Comparison of ENCODE assay signal across 8 mouse cellular contexts in the genomic region with DNA sequence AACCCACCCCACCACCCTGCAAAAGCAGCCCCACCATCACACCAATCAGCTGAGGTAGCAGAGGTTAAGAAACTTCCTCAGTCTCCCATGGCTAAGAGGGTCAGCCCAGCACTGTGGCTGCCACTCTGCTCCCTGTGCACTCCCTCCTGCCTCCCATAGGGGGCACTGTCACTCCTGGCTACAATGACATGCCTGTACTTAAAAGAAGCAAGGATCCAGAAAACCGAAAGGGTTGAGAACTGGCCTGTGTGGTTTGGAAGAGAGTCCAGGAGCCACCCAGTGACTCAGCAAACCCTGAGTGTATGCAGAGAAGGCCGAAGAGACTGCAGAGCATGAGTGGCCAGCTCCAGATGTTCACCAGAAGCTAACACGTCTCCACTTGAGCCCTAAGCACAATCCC. TPM values are rescaled to one million over a fixed set of nuclear protein-coding genes. Genes with fewer than 3 reads are reported as not detected.
A peak's percentile ranks its signal among the peaks of the same experiment; 100 is the strongest.
DNase-seq lines count a peak whose midpoint lies in the region; TF ChIP-seq lines count a peak whose summit lies in the region.
"Had no signal": no experiment of that assay in that cellular context is flagged by ENCODE, and none has a peak within 500 bp of the region (broad histone marks: within the 10 kb centered on the region; RNA-seq: fewer than 3 reads in every experiment).

No protein-coding gene starts in this region.

- H3K9ac ChIP-seq in CH12.LX (ENCODE audit: insufficient read depth, low read depth): no peak overlapping the region
- no peak overlapping the region for H3K9ac ChIP-seq in heart, adult 2 months (ENCODE audit: low read depth, low read length)

- in situ Hi-C loops in CH12.LX (cut with MboI; ENCODE audit: low pct_ligation_motif_present, low pct_unique_long_range_greater_than_20kb, low sequenced_read_pairs): loop anchor here (5.0 to 10.0 kb wide), 2 partner anchors 78 to 205 kb away; partner anchors contain the start of genes Gnai3 and Gstm1

- peaks cover 5 to 8% of the 10 kb centered on the region in 2 experiments; a peak in 2 of 4 replicates for H3K4me1 ChIP-seq in CH12.LX (ENCODE audit: control insufficient read depth in 1 of 2, insufficient read depth in 2 of 2)
- peaks cover 7% of the 10 kb centered on the region for H3K4me1 ChIP-seq in heart, adult 2 months (ENCODE audit: control insufficient read depth, insufficient read depth, low read length)

- 35% methylated on average over 3 of the region's 3 CpGs for WGBS in heart, adult 2 months

- peaks cover 3% of the 10 kb centered on the region for H3K9me3 ChIP-seq in CH12.LX (replicated peaks; ENCODE audit: low read length)

- peak; percentile 64 for DNase-seq in CH12.LX (ENCODE audit: extremely low read depth)
- DNase-seq in T-cell, adult 2 months (ENCODE audit: low spot score): peak; percentile 21
- peak; percentile 43 to 57 for DNase-seq in cerebellum, postnatal 25 days
- peak; percentile 82 to 83 for DNase-seq in heart, adult 2 months
- DNase-seq in kidney, postnatal 10 days: peak; percentile 79
- peak; percentile 86 for DNase-seq in lung, postnatal 10 days
- peak; percentile 34 for DNase-seq in right cerebral cortex, postnatal 4 days

- peaks cover under 1% of the 10 kb centered on the region for H3K27me3 ChIP-seq in CH12.LX (replicated peaks)
- no peaks in the 10 kb centered on the region for H3K27me3 ChIP-seq in heart, adult 2 months (ENCODE audit: control insufficient read depth, insufficient read depth, low read length)

- dilution Hi-C loops in CH12.LX (cut with MboI; ENCODE audit: extremely low pct_ligation_motif_present, extremely low pct_unique_long_range_greater_than_20kb, low sequenced_read_pairs): no loop called here

- TF ChIP-seq EP300 in CH12.LX (IDR thresholded peaks at IDR 0.05; ENCODE audit: low read length): no peak
- TF ChIP-seq EP300 in heart, adult 2 months (IDR thresholded peaks at IDR 0.05; ENCODE audit: insufficient read depth, low read depth, low read length): peak; percentile 70

- peak; percentile 74 for TF ChIP-seq RAD21 in CH12.LX (IDR thresholded peaks at IDR 0.05; ENCODE audit: low read depth, low read length)

- H3K79me2 ChIP-seq in CH12.LX (replicated peaks; ENCODE audit: control insufficient read depth, extremely low read depth, insufficient read depth, poor library complexity, severe bottlenecking): no peaks in the 10 kb centered on the region
- no peaks in the 10 kb centered on the region for H3K79me2 ChIP-seq in heart, adult 2 months (replicated peaks; ENCODE audit: control insufficient read depth, insufficient read depth, low read length)

- H3K27ac ChIP-seq in CH12.LX (ENCODE audit: insufficient read depth, low read depth): no peak overlapping the region
- peak overlapping the region; percentile 45; the same call in 1 of the 2 replicates for H3K27ac ChIP-seq in heart, adult 2 months

- no peak for TF ChIP-seq POLR2A in CH12.LX (IDR thresholded peaks at IDR 0.05; ENCODE audit: low read depth, low read length)
- no peak for TF ChIP-seq POLR2A in heart, adult 2 months (IDR thresholded peaks at IDR 0.05; ENCODE audit: insufficient read depth, low read depth, low read length)

- H3K4me2 ChIP-seq in CH12.LX (ENCODE audit: insufficient read depth, low read depth, poor library complexity, severe bottlenecking): no peak overlapping the region

- intact Hi-C loops in heart, adult 2 months (cut with DNase I): loop anchor here (1.0 to 5.0 kb wide), 2 partner anchors 122 to 208 kb away; partner anchors contain the start of gene Gnai3

- peak; percentile 86 to 95 for TF ChIP-seq CTCF in CH12.LX (conservative IDR thresholded peaks at IDR 0.05 in 1 of 2, IDR thresholded peaks at IDR 0.05 in 1 of 2; ENCODE audit: low read depth in 2 of 2, low read length in 2 of 2)
- peak; percentile 94 for TF ChIP-seq CTCF in heart, adult 2 months (IDR thresholded peaks at IDR 0.05)

- no peaks in the 10 kb centered on the region for H3K36me3 ChIP-seq in CH12.LX (replicated peaks in 1 of 2; ENCODE audit: control insufficient read depth in 1 of 2, insufficient read depth in 1 of 2, low read length in 1 of 2)
- no peaks in the 10 kb centered on the region for H3K36me3 ChIP-seq in heart, adult 2 months (ENCODE audit: control insufficient read depth, insufficient read depth, low read length)

- H3K4me3 ChIP-seq in CH12.LX (replicated peaks in 1 of 3; ENCODE audit: low read depth in 2 of 3, low read length in 2 of 3, poor library complexity in 1 of 3): no peak overlapping the region
- H3K4me3 ChIP-seq in heart, adult 2 months: no peak overlapping the region

TF ChIP-seq in CH12.LX, 34 proteins besides CTCF, POLR2A, EP300 and RAD21:
- TF ChIP-seq JUN (IDR thresholded peaks at IDR 0.05; ENCODE audit: insufficient read depth, low read depth, low read length): no peak
- TF ChIP-seq ZNF384 (IDR thresholded peaks at IDR 0.05; ENCODE audit: low read depth, low read length): no peak
- TF ChIP-seq TCF12 (IDR thresholded peaks at IDR 0.05; ENCODE audit: low read depth, low read length): no peak
- 0 out of 2 replicates have a peak, but pooled peaks have one; percentile 21 for TF ChIP-seq MAFK (IDR thresholded peaks at IDR 0.05; ENCODE audit: insufficient replicate concordance, low read length)
- peak; percentile 73 for TF ChIP-seq SMC3 (IDR thresholded peaks at IDR 0.05; ENCODE audit: low read depth, low read length)

RNA-seq across cellular contexts. Expression of gene Gstm6, which starts 4.1 kb away (rescaled TPM):
- total RNA-seq in CH12.LX (2012; rRNA removed): 0.17 TPM in 1 of 2 replicates, not detected in the other
- total RNA-seq in CH12.LX (2014; rRNA removed): 0.35 TPM in 1 of 2 replicates, not detected in the other
- 0.44 TPM in 1 of 2 replicates, not detected in the other for polyA plus RNA-seq in CH12.LX (2012; ENCODE audit: insufficient read length, low read depth)
- 1 to 10 TPM; 3.0 to 3.7 TPM for total RNA-seq in heart, adult 2 months (2021)
- polyA plus RNA-seq in heart, adult 2 months (2012; rRNA removed): 3.7 and 4.6 TPM in 2 replicates

RNA-seq across cellular contexts. Expression of gene Gstm7, which starts 7.8 kb away (rescaled TPM):
- total RNA-seq in CH12.LX (2012; rRNA removed): not detected in 2 replicates
- total RNA-seq in CH12.LX (2014; rRNA removed): not detected in 2 replicates
- polyA plus RNA-seq in CH12.LX (2012; ENCODE audit: insufficient read length, low read depth): not detected in 2 replicates
- 10 to 100 TPM; 80.5 to 95.0 TPM for total RNA-seq in heart, adult 2 months (2021)
- polyA plus RNA-seq in heart, adult 2 months (2012; rRNA removed): 70.4 and 119 TPM in 2 replicates

RNA-seq across cellular contexts. Expression of gene Gstm3, which starts 29.7 kb away (rescaled TPM):
- total RNA-seq in CH12.LX (2012; rRNA removed) (not detected in 2 replicates), CH12.LX (2014; rRNA removed) (not detected in 2 replicates)
- polyA plus RNA-seq in CH12.LX (2012; ENCODE audit: insufficient read length, low read depth): not detected in 2 replicates
- total RNA-seq in heart, adult 2 months (2021): not detected
- polyA plus RNA-seq in heart, adult 2 months (2012; rRNA removed): 0.08 TPM in 1 of 2 replicates, not detected in the other
- total RNA-seq: left cerebral cortex, adult 8-10 months had no signal

RNA-seq across cellular contexts. Expression of gene Gstm5, which starts 43.8 kb away (rescaled TPM):
- total RNA-seq in CH12.LX (2012; rRNA removed) (3.3 and 4.9 TPM in 2 replicates), CH12.LX (2014; rRNA removed) (2.2 and 4.2 TPM in 2 replicates)
- polyA plus RNA-seq in CH12.LX (2012; ENCODE audit: insufficient read length, low read depth): 4.2 and 5.2 TPM in 2 replicates
- total RNA-seq in heart, adult 2 months (2021): 10 to 100 TPM; 45.7 to 53.4 TPM
- 59.5 and 104 TPM in 2 replicates for polyA plus RNA-seq in heart, adult 2 months (2012; rRNA removed)

RNA-seq across cellular contexts. Expression of gene Gstm2, which starts 46.9 kb away (rescaled TPM):
- total RNA-seq in CH12.LX (2012; rRNA removed) (0.13 TPM in 2 replicates), CH12.LX (2014; rRNA removed) (not detected in 2 replicates)
- 0.49 and 0.53 TPM in 2 replicates for polyA plus RNA-seq in CH12.LX (2012; ENCODE audit: insufficient read length, low read depth)
- 100 to 1,000 TPM; 214 to 222 TPM for total RNA-seq in heart, adult 2 months (2021)
- polyA plus RNA-seq in heart, adult 2 months (2012; rRNA removed): 169 and 280 TPM in 2 replicates

Comparison
In these comparisons a context has a peak if more than half of its experiments do, and no peak if none do; other contexts are left out.
1. DNase-seq: peak in every context shown above with its lines; median percentile 86 in lung, postnatal 10 days; 82 in heart, adult 2 months; 79 in kidney, postnatal 10 days; 64 in CH12.LX; 50 in cerebellum, postnatal 25 days; 34 in right cerebral cortex, postnatal 4 days; 21 in T-cell, adult 2 months.
2. RNA of gene Gstm7, which starts 7.8 kb away (total RNA-seq): 80.5 to 95.0 TPM in heart, adult 2 months; not detected in CH12.LX; every median in the first group is over 10 times any median in the second.